Mouse (Mus musculus): ENCODE measurements around the gene Fam169b.

GRCm38 (mm10) chr7:68323051-68323450, 49.4 kb downstream of the Fam169b start:
- TF ChIP-seq POLR2A (IDR thresholded peaks at IDR 0.05; ENCODE audit: low read depth, low read length) (no peak), CTCF (IDR thresholded peaks at IDR 0.05; ENCODE audit: borderline replicate concordance, insufficient read depth, low read length) (no peak)
